Comparison of ENCODE assay signal across 7 mouse cellular contexts in the genomic region with DNA sequence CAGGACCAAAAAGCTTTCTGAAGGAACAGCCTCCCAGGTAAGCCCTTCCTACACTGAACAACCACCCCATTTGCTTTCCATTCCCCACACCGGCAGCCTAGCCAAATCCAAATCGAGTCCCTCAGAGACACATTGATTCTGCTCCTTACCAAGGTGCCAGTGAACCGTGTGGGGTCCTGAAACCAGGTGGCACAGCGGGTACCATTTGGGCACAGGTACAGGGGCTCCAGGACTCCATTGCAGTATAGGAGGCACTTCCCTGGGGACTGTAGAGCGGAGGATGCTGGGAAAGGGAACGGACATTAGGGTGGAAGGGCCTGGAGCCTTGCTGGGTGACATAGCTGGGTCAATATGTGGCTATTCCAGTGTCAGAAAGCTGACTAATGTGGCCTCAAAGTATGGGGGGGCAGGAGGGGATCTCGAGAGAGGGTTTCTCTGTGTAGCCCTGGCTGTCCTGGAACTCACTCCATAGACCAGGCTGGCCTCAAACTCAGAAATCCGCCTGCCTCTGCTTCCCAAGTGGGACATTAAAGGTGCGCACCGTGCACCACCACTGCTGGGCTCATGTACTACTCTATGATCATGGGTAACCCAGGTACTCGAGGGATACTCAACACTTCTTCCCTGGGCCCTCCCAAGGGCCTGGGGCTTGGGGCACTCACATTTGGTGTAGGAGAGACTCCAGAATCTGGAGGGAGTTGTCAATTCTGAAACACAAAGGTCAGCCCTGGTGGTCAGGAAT. TPM values are rescaled to one million over a fixed set of nuclear protein-coding genes. Genes with fewer than 3 reads are reported as not detected.
DNase-seq lines count a peak whose midpoint lies in the region; ATAC-seq and TF ChIP-seq lines count a peak whose summit lies in the region.

No protein-coding gene starts in this region.

- H3K36me3 ChIP-seq in kidney, postnatal 0 days (ENCODE audit: insufficient read depth, low read length) = peaks cover 27% of the 10 kb centered on the region
- peaks cover 28% of the 10 kb centered on the region for H3K36me3 ChIP-seq in embryonic facial prominence, embryonic 14.5 days (ENCODE audit: control insufficient read depth, insufficient read depth, low read length)
- H3K36me3 ChIP-seq in intestine, embryonic 14.5 days (ENCODE audit: control insufficient read depth, insufficient read depth, low read length) = peaks cover 36% of the 10 kb centered on the region
- H3K36me3 ChIP-seq in neural tube, embryonic 13.5 days = peaks cover 42% of the 10 kb centered on the region

- H3K27ac ChIP-seq in kidney, postnatal 0 days = no peak overlapping the region
- H3K27ac ChIP-seq in embryonic facial prominence, embryonic 14.5 days (replicated peaks; ENCODE audit: low read depth, low read length) = no peak overlapping the region
- no peak overlapping the region for H3K27ac ChIP-seq in intestine, embryonic 14.5 days (ENCODE audit: low read depth)
- H3K27ac ChIP-seq in neural tube, embryonic 13.5 days (replicated peaks) = no peak overlapping the region

- H3K27me3 ChIP-seq in kidney, postnatal 0 days (ENCODE audit: insufficient read depth, low read length) = no peaks in the 10 kb centered on the region
- H3K27me3 ChIP-seq in embryonic facial prominence, embryonic 14.5 days (replicated peaks; ENCODE audit: control insufficient read depth, insufficient read depth, low read length) = peaks cover 2% of the 10 kb centered on the region
- H3K27me3 ChIP-seq in intestine, embryonic 14.5 days (replicated peaks; ENCODE audit: control insufficient read depth, insufficient read depth, low read length) = peaks cover 10% of the 10 kb centered on the region
- H3K27me3 ChIP-seq in neural tube, embryonic 13.5 days = peaks cover 3% of the 10 kb centered on the region; the same call in 1 of the 2 replicates

- ATAC-seq in kidney, postnatal 0 days (replicated peaks; ENCODE audit: low FRiP score, low read depth) = no peak
- no peak for ATAC-seq in embryonic facial prominence, embryonic 14.5 days (ENCODE audit: low read depth)
- no peak for ATAC-seq in intestine, embryonic 14.5 days (replicated peaks; ENCODE audit: low FRiP score, low TSS enrichment, low read depth)
- ATAC-seq in neural tube, embryonic 13.5 days (ENCODE audit: low read depth) = no peak

- no peak for TF ChIP-seq CTCF in kidney, postnatal 0 days (IDR thresholded peaks at IDR 0.05; ENCODE audit: low read depth)

- H3K4me2 ChIP-seq in kidney, postnatal 0 days (ENCODE audit: low read length) = peak overlapping the region; percentile 61
- H3K4me2 ChIP-seq in embryonic facial prominence, embryonic 14.5 days (ENCODE audit: low read depth, low read length) = peak overlapping the region; percentile 98
- H3K4me2 ChIP-seq in intestine, embryonic 14.5 days (ENCODE audit: low read length) = peak overlapping the region; percentile 97
- peak overlapping the region; percentile 95 for H3K4me2 ChIP-seq in neural tube, embryonic 13.5 days

- 0 out of 2 replicates have a peak overlapping the region, but pooled peaks have one; percentile 73 for H3K9ac ChIP-seq in kidney, postnatal 0 days (ENCODE audit: low read depth, low read length)
- H3K9ac ChIP-seq in embryonic facial prominence, embryonic 14.5 days (ENCODE audit: low read depth, low read length) = 0 out of 2 replicates have a peak overlapping the region, but pooled peaks have one; percentile 89
- H3K9ac ChIP-seq in intestine, embryonic 14.5 days (ENCODE audit: low read length) = 0 out of 2 replicates have a peak overlapping the region, but pooled peaks have one; percentile 83
- H3K9ac ChIP-seq in neural tube, embryonic 13.5 days = peak overlapping the region; percentile 91

- no peak for DNase-seq in kidney, postnatal 0 days (ENCODE audit: low spot score)
- DNase-seq in kidney, postnatal 36 days = no peak
- DNase-seq in embryonic facial prominence, embryonic 14.5 days (ENCODE audit: low spot score) = no peak
- DNase-seq in intestine, embryonic 14.5 days (ENCODE audit: low spot score) = no peak
- no peak for DNase-seq in layer of hippocampus, adult 18-20 months (ENCODE audit: low spot score in 2 of 2)
- DNase-seq in frontal cortex, postnatal 14 days (ENCODE audit: low spot score in 2 of 2) = no peak

- H3K9me3 ChIP-seq in kidney, postnatal 0 days (replicated peaks; ENCODE audit: low read length) = no peaks in the 10 kb centered on the region
- no peaks in the 10 kb centered on the region for H3K9me3 ChIP-seq in embryonic facial prominence, embryonic 14.5 days (ENCODE audit: control insufficient read depth, low read length)
- H3K9me3 ChIP-seq in intestine, embryonic 14.5 days (ENCODE audit: control insufficient read depth, low read length) = no peaks in the 10 kb centered on the region
- no peaks in the 10 kb centered on the region for H3K9me3 ChIP-seq in neural tube, embryonic 13.5 days

- H3K4me1 ChIP-seq in kidney, postnatal 0 days (replicated peaks; ENCODE audit: insufficient read depth, low read length) = peaks cover 13% of the 10 kb centered on the region
- peaks cover 12% of the 10 kb centered on the region for H3K4me1 ChIP-seq in embryonic facial prominence, embryonic 14.5 days (ENCODE audit: control insufficient read depth, insufficient read depth, low read length)
- H3K4me1 ChIP-seq in intestine, embryonic 14.5 days (replicated peaks; ENCODE audit: control insufficient read depth, insufficient read depth, low read length) = peaks cover 19% of the 10 kb centered on the region
- peaks cover 61% of the 10 kb centered on the region for H3K4me1 ChIP-seq in neural tube, embryonic 13.5 days (replicated peaks)

- peak overlapping the region; percentile 62; the same call in 1 of the 2 replicates for H3K4me3 ChIP-seq in kidney, postnatal 0 days (replicated peaks; ENCODE audit: low read depth, low read length)
- peak overlapping the region; percentile 82 for H3K4me3 ChIP-seq in embryonic facial prominence, embryonic 14.5 days (ENCODE audit: low read depth, low read length)
- peak overlapping the region; percentile 68; the same call in 1 of the 2 replicates for H3K4me3 ChIP-seq in intestine, embryonic 14.5 days (ENCODE audit: low read depth, low read length)
- H3K4me3 ChIP-seq in neural tube, embryonic 13.5 days = peak overlapping the region; percentile 85

- WGBS in kidney, postnatal 0 days = 86% methylated on average over 11 of the region's 11 CpGs
- WGBS in embryonic facial prominence, embryonic 14.5 days = 84% methylated on average over 11 of the region's 11 CpGs
- 85% methylated on average over 11 of the region's 11 CpGs for WGBS in intestine, embryonic 14.5 days
- 86% methylated on average over 11 of the region's 11 CpGs for WGBS in neural tube, embryonic 13.5 days

RNA-seq across cellular contexts. Expression of gene Slc25a39, which starts 2.0 kb away (rescaled TPM):
- 352 and 383 TPM in 2 replicates for polyA plus RNA-seq in kidney, postnatal 0 days (2015; fragmentation: Nextera tagmentation; extraction: Ambion mirVana)
- polyA plus RNA-seq in embryonic facial prominence, embryonic 14.5 days (2014; fragmentation: Nextera tagmentation; extraction: Ambion mirVana) = 190 and 194 TPM in 2 replicates
- polyA plus RNA-seq in intestine, embryonic 14.5 days (2014; fragmentation: Nextera tagmentation; extraction: Ambion mirVana) = 281 and 296 TPM in 2 replicates
- 154 TPM in 2 replicates for polyA plus RNA-seq in neural tube, embryonic 13.5 days (2015; fragmentation: Nextera tagmentation; extraction: Ambion mirVana)
- 10 to 100 TPM; 62.9 to 64.5 TPM for total RNA-seq in layer of hippocampus, adult 18-20 months (2021)

RNA-seq across cellular contexts. Expression of gene Rundc3a, which starts 12.5 kb away (rescaled TPM):
- polyA plus RNA-seq in kidney, postnatal 0 days (2015; fragmentation: Nextera tagmentation; extraction: Ambion mirVana) = 7.0 and 9.2 TPM in 2 replicates
- 7.1 and 7.8 TPM in 2 replicates for polyA plus RNA-seq in embryonic facial prominence, embryonic 14.5 days (2014; fragmentation: Nextera tagmentation; extraction: Ambion mirVana)
- polyA plus RNA-seq in intestine, embryonic 14.5 days (2014; fragmentation: Nextera tagmentation; extraction: Ambion mirVana) = 7.6 and 10.0 TPM in 2 replicates
- polyA plus RNA-seq in neural tube, embryonic 13.5 days (2015; fragmentation: Nextera tagmentation; extraction: Ambion mirVana) = 156 and 161 TPM in 2 replicates
- total RNA-seq in layer of hippocampus, adult 18-20 months (2021) = 100 to 1,000 TPM; 489 to 499 TPM

RNA-seq across cellular contexts. Expression of gene Grn, which starts 24.4 kb away (rescaled TPM):
- polyA plus RNA-seq in kidney, postnatal 0 days (2015; fragmentation: Nextera tagmentation; extraction: Ambion mirVana) = 191 and 209 TPM in 2 replicates
- polyA plus RNA-seq in embryonic facial prominence, embryonic 14.5 days (2014; fragmentation: Nextera tagmentation; extraction: Ambion mirVana) = 121 and 129 TPM in 2 replicates
- 115 and 116 TPM in 2 replicates for polyA plus RNA-seq in intestine, embryonic 14.5 days (2014; fragmentation: Nextera tagmentation; extraction: Ambion mirVana)
- polyA plus RNA-seq in neural tube, embryonic 13.5 days (2015; fragmentation: Nextera tagmentation; extraction: Ambion mirVana) = 83.3 and 88.6 TPM in 2 replicates
- 10 to 100 TPM; 62.4 to 64.6 TPM for total RNA-seq in layer of hippocampus, adult 18-20 months (2021)

RNA-seq across cellular contexts. Expression of gene Slc4a1, which starts 39.7 kb away (rescaled TPM):
- 7.4 and 8.0 TPM in 2 replicates for polyA plus RNA-seq in kidney, postnatal 0 days (2015; fragmentation: Nextera tagmentation; extraction: Ambion mirVana)
- polyA plus RNA-seq in embryonic facial prominence, embryonic 14.5 days (2014; fragmentation: Nextera tagmentation; extraction: Ambion mirVana) = 6.0 and 6.8 TPM in 2 replicates
- polyA plus RNA-seq in intestine, embryonic 14.5 days (2014; fragmentation: Nextera tagmentation; extraction: Ambion mirVana) = 1.8 and 2.8 TPM in 2 replicates
- polyA plus RNA-seq in neural tube, embryonic 13.5 days (2015; fragmentation: Nextera tagmentation; extraction: Ambion mirVana) = 4.2 and 4.9 TPM in 2 replicates
- total RNA-seq in layer of hippocampus, adult 18-20 months (2021) = under 1 TPM; 0.30 to 0.41 TPM

RNA-seq across cellular contexts. Expression of gene Fam171a2, which starts 41.8 kb away (rescaled TPM):
- polyA plus RNA-seq in kidney, postnatal 0 days (2015; fragmentation: Nextera tagmentation; extraction: Ambion mirVana) = 5.9 and 6.4 TPM in 2 replicates
- polyA plus RNA-seq in embryonic facial prominence, embryonic 14.5 days (2014; fragmentation: Nextera tagmentation; extraction: Ambion mirVana) = 6.8 and 10.7 TPM in 2 replicates
- polyA plus RNA-seq in intestine, embryonic 14.5 days (2014; fragmentation: Nextera tagmentation; extraction: Ambion mirVana) = 4.5 and 4.7 TPM in 2 replicates
- 20.3 and 21.6 TPM in 2 replicates for polyA plus RNA-seq in neural tube, embryonic 13.5 days (2015; fragmentation: Nextera tagmentation; extraction: Ambion mirVana)
- 100 to 1,000 TPM; 106 to 111 TPM for total RNA-seq in layer of hippocampus, adult 18-20 months (2021)

Comparison
In these comparisons a context has a peak if more than half of its experiments do, and no peak if none do; other contexts are left out.
1. RNA of gene Rundc3a, which starts 12.5 kb away (polyA plus RNA-seq): 156 to 161 TPM in neural tube, embryonic 13.5 days; 7.6 to 10.0 TPM in intestine, embryonic 14.5 days, 7.1 to 7.8 TPM in embryonic facial prominence, embryonic 14.5 days and 7.0 to 9.2 TPM in kidney, postnatal 0 days; every median in the first group is over 10 times any median in the second.
2. Peak in every context shown above with its lines, with median percentiles within 50 percentile points of each other: H3K4me2 ChIP-seq, H3K4me3 ChIP-seq and H3K9ac ChIP-seq.